ENCODE assay signal across 9 mouse cellular contexts in genomic region chr5:5845805-5846496, GRCm38 (mm10).
DNase-seq lines count a peak whose midpoint lies in the region; ATAC-seq and TF ChIP-seq lines count a peak whose summit lies in the region.
"Had no signal": no experiment of that assay in that cellular context is flagged by ENCODE, and none has a peak within 500 bp of the region (broad histone marks: within the 10 kb centered on the region; RNA-seq: fewer than 3 reads in every experiment).

No protein-coding gene starts in this region.

- H3K4me3 ChIP-seq in liver, adult 2 months (ENCODE audit: insufficient read depth, low read depth, low read length) = no peak overlapping the region
- H3K4me3 ChIP-seq in liver, embryonic 11.5 days (ENCODE audit: low read depth, low read length) = no peak overlapping the region
- H3K4me3 ChIP-seq in forebrain, embryonic 15.5 days = no peak overlapping the region
- no peak overlapping the region for H3K4me3 ChIP-seq in neural tube, embryonic 14.5 days (ENCODE audit: low read depth, low read length)
- H3K4me3 ChIP-seq: embryonic facial prominence, embryonic 12.5 days had no signal

- no peaks in the 10 kb centered on the region for H3K79me2 ChIP-seq in liver, adult 2 months (ENCODE audit: control insufficient read depth, insufficient read depth, low read length)

- TF ChIP-seq CTCF in liver, adult 2 months (IDR thresholded peaks at IDR 0.05; ENCODE audit: low read depth, low read length) = no peak

- no peak for TF ChIP-seq POLR2A in liver, adult 2 months (IDR thresholded peaks at IDR 0.05; ENCODE audit: extremely low read depth, insufficient read depth, low read length)

- H3K27ac ChIP-seq in liver, adult 2 months (replicated peaks; ENCODE audit: insufficient read depth, low read depth, low read length) = no peak overlapping the region
- H3K27ac ChIP-seq in liver, embryonic 11.5 days (ENCODE audit: low read depth, low read length) = no peak overlapping the region
- H3K27ac ChIP-seq in forebrain, embryonic 15.5 days (replicated peaks) = no peak overlapping the region
- no peak overlapping the region for H3K27ac ChIP-seq in neural tube, embryonic 14.5 days (ENCODE audit: low read depth, low read length)
- H3K27ac ChIP-seq: embryonic facial prominence, embryonic 12.5 days had no signal

- no peak overlapping the region for H3K9ac ChIP-seq in liver, adult 2 months (ENCODE audit: low read depth, low read length)
- no peak overlapping the region for H3K9ac ChIP-seq in liver, embryonic 11.5 days (ENCODE audit: low read depth, low read length)
- H3K9ac ChIP-seq in forebrain, embryonic 15.5 days (replicated peaks) = no peak overlapping the region
- H3K9ac ChIP-seq in neural tube, embryonic 14.5 days (replicated peaks; ENCODE audit: low read depth, low read length) = no peak overlapping the region
- H3K9ac ChIP-seq: embryonic facial prominence, embryonic 12.5 days had no signal

- peak; percentile 2 for DNase-seq in cerebellum, adult 8-10 months
- no peak for DNase-seq in cerebellum, adult 11-12 months
- peak; percentile 12 for DNase-seq in liver, adult 2 months (ENCODE audit: extremely low read depth, low read depth, low spot score)
- no peak for DNase-seq in liver, embryonic 11.5 days (ENCODE audit: low spot score)
- no peak for DNase-seq in adrenal gland, postnatal 25 days
- no peak for DNase-seq in thymus, adult 18-20 months

- no peak for ATAC-seq in liver, embryonic 11.5 days (replicated peaks; ENCODE audit: low FRiP score)
- peak; percentile 80 for ATAC-seq in forebrain, embryonic 15.5 days (replicated peaks)
- ATAC-seq in neural tube, embryonic 14.5 days (ENCODE audit: low read depth) = peak; percentile 81

- H3K36me3 ChIP-seq in liver, adult 2 months (ENCODE audit: control insufficient read depth, insufficient read depth, low read length) = no peaks in the 10 kb centered on the region
- no peaks in the 10 kb centered on the region for H3K36me3 ChIP-seq in liver, embryonic 11.5 days (ENCODE audit: control insufficient read depth, insufficient read depth, low read length)
- H3K36me3 ChIP-seq in forebrain, embryonic 15.5 days = no peaks in the 10 kb centered on the region
- H3K36me3 ChIP-seq in neural tube, embryonic 14.5 days (ENCODE audit: control insufficient read depth, insufficient read depth, low read length) = no peaks in the 10 kb centered on the region
- H3K36me3 ChIP-seq: embryonic facial prominence, embryonic 12.5 days had no signal

- no peak overlapping the region for H3K4me2 ChIP-seq in liver, embryonic 11.5 days
- no peak overlapping the region for H3K4me2 ChIP-seq in forebrain, embryonic 15.5 days (replicated peaks)
- H3K4me2 ChIP-seq in neural tube, embryonic 14.5 days (ENCODE audit: low read depth, low read length) = no peak overlapping the region
- H3K4me2 ChIP-seq: embryonic facial prominence, embryonic 12.5 days had no signal

- no peaks in the 10 kb centered on the region for H3K27me3 ChIP-seq in liver, adult 2 months (ENCODE audit: control insufficient read depth, insufficient read depth, low read length)
- H3K27me3 ChIP-seq in liver, embryonic 11.5 days (replicated peaks; ENCODE audit: control insufficient read depth, insufficient read depth, low read length) = no peaks in the 10 kb centered on the region
- H3K27me3 ChIP-seq in forebrain, embryonic 15.5 days = no peaks in the 10 kb centered on the region
- H3K27me3 ChIP-seq in neural tube, embryonic 14.5 days (ENCODE audit: control insufficient read depth, insufficient read depth, low read length) = no peaks in the 10 kb centered on the region
- H3K27me3 ChIP-seq: embryonic facial prominence, embryonic 12.5 days had no signal

- WGBS in liver, adult 2 months = 41% methylated on average over 9 of the region's 9 CpGs
- WGBS in liver, embryonic 11.5 days = 58% methylated on average over 9 of the region's 9 CpGs
- 53% methylated on average over 9 of the region's 9 CpGs for WGBS in forebrain, embryonic 15.5 days
- 54% methylated on average over 9 of the region's 9 CpGs for WGBS in neural tube, embryonic 14.5 days

- no peaks in the 10 kb centered on the region for H3K4me1 ChIP-seq in liver, adult 2 months (ENCODE audit: control insufficient read depth, insufficient read depth, low read length)
- H3K4me1 ChIP-seq in liver, embryonic 11.5 days (replicated peaks; ENCODE audit: control insufficient read depth, insufficient read depth, low read length) = no peaks in the 10 kb centered on the region
- H3K4me1 ChIP-seq in forebrain, embryonic 15.5 days = no peaks in the 10 kb centered on the region
- no peaks in the 10 kb centered on the region for H3K4me1 ChIP-seq in neural tube, embryonic 14.5 days (ENCODE audit: control insufficient read depth, insufficient read depth, low read length)
- H3K4me1 ChIP-seq: embryonic facial prominence, embryonic 12.5 days had no signal

- H3K9me3 ChIP-seq in liver, embryonic 11.5 days (ENCODE audit: control insufficient read depth, low read length) = no peaks in the 10 kb centered on the region
- no peaks in the 10 kb centered on the region for H3K9me3 ChIP-seq in forebrain, embryonic 15.5 days
- no peaks in the 10 kb centered on the region for H3K9me3 ChIP-seq in neural tube, embryonic 14.5 days (ENCODE audit: control insufficient read depth, low read length)
- H3K9me3 ChIP-seq: embryonic facial prominence, embryonic 12.5 days had no signal

Comparison
In these comparisons a context has a peak if more than half of its experiments do, and no peak if none do; other contexts are left out.
1. DNase-seq: peak in cerebellum, adult 8-10 months (single experiment) and liver, adult 2 months (single experiment); none in cerebellum, adult 11-12 months (single experiment), liver, embryonic 11.5 days (single experiment), adrenal gland, postnatal 25 days (single experiment) and thymus, adult 18-20 months (0 of 2).